Mouse (Mus musculus) liver, adult (tissue): ENCODE data around the gene Gm20388.

ENCODE experiments used
- GATA4 ChIP-seq: IDR thresholded peaks from 2 replicates; pipeline ENCODE4 v1.6.1; 2014; ENCODE audit warnings: mild to moderate bottlenecking, low read length; ENCODE audit not compliant: insufficient replicate concordance

Gene Gm20388

DNA sequence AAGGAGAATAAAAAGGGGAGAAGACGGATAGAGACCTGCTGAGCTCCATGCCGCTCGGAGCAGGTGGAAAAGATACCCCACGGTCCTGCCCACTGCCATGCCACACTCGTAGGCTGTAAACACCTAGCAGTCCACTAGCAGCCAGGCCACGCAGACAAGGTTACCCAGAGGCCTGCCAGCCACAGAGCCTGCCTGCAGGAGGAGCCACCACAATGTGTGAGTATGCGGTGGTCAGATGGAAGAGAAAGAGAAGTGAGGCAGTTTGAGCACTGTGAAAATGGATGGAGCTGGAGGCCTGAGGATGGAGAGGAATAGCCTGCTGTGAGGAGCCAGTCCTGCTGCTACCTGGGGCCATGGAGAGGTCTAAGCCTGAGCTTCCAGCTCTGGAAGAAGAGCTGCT, 4173.0 kb downstream of the Gm20388 start:
- no peak for TF ChIP-seq GATA4

DNA sequence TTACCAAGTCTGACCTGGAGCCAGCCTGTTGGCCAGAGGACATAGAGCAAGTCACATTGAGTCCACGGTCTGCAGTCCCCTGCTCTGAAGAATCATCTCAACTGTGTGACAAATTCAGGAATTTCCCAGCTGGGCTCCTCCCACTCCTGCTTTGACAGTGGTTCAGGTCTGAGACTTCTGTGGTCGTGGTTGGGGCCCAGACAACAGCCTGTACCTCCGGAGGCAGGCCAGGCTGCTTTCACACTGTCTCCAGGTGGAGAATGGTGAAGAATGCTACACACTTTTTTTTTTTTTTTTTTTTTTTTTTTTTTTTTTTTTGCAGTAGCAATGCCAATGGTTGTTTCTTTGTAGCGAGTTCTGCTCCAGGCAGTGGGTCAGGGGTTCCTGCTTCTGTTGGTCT, 4175.0 kb downstream of the Gm20388 start:
- no peak for TF ChIP-seq GATA4

DNA sequence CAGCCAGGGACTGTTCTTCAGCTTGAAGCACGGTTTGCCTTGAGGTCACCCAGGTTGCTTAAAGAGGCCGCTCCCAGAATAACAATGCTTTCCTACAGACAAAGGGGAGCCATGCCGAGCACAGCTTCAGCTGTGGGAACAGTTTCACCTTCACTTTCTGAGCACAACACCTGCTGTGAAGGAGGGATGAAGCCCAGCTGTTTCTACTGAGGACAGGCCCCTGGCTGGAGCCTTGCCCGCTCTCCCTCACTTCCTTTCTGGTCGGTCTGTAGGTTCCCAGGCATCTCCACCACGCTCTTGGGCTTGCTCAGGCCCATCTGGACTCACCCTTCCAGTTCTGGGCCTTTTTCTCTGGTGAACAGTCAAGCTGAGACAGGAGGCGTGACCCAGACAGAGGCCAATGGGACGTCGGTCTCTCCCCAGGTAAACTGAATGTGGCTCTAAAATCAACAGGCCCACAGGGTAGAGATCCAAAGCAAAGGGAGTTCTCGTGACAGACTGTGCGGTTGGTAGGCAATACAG, 4177.5 kb downstream of the Gm20388 start:
- no peak for TF ChIP-seq GATA4

DNA sequence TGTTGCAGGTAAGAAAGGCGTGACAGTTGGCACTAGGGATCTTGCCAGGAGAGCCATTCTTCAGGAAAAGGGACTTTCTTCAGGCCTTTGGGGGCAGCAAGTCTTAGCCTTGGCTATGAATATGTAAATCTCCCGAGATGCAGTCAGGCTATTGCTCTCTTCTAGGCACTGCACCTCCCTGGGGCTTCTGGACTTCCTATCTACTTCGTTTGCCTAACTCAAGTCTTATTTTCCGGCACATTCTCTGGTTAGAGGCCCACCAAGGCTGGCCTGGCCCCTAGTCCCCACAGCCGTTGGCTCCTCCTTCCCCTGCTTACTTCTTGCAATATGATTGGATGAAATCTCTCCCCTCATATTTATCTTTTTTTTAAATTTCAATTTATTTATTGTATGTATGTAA, 4178.4 kb downstream of the Gm20388 start:
- TF ChIP-seq GATA4 = no peak

DNA sequence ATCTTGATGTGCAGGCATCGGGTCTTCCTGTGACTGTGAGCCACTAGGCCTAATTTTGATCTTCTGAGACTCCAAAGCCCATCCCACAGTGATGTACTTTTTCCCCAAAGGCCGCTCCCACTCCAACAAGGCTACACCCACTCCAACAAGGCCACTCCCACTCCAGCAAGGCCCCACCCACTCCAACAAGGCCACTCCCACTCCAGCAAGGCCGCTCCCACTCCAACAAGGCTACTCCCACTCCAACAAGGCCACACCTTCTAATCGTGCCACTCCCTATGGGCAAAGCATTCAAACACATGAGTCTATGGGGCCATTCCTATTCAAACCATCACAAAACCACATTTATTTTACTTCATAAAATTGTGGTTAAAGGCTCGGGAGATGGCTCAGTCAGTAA, 4179.8 kb downstream of the Gm20388 start:
- no peak for TF ChIP-seq GATA4

DNA sequence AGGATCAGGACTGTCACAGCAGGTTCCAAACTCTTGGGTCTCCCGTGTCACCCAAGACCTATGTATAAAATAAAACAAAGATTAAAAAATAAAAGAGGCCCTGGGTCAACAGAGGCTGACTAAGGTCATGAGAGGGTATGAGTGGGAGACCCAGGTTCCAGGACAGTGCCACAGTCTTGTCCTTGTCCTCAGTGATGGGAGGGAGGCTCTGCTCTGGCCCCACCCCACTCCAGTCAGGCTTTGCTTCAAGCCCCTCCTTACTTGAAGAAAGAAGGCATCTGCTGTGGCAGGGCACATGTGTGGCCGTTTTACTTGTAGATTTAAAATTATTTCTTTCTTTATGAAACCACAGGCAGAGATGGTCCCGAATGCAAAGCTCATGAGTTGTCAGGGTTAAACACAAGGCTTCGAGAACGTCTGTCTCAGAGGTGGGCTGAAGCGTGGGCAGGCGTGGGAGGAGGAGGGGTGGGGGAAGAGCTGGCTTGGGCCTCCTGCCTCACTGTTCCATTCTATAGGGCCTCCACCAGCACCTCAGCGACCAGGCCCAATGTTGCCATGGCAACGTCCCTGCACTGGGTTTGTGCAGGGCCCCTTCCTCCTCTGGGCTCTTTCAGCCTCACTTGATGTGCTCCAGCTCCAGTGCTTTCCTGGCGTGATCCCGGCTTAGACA, 4188.4 kb downstream of the Gm20388 start:
- TF ChIP-seq GATA4 = no peak

DNA sequence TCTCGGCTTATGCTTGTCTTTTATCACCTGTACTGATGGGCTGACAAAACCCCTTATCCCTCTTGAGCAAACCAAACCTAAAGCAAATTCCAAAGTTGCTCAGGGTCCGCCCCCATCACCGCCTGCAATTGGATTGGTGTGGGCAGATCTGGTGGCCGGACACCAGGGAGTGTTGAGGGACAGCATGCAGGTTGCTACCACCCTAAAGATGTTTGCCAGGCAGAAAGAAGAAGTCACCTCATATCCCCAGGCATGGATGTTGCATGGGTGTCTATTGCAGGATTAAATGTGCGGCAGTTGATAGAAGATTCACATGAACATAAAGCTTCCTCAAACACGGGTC, 4189.0 kb downstream of the Gm20388 start:
- no peak for TF ChIP-seq GATA4

DNA sequence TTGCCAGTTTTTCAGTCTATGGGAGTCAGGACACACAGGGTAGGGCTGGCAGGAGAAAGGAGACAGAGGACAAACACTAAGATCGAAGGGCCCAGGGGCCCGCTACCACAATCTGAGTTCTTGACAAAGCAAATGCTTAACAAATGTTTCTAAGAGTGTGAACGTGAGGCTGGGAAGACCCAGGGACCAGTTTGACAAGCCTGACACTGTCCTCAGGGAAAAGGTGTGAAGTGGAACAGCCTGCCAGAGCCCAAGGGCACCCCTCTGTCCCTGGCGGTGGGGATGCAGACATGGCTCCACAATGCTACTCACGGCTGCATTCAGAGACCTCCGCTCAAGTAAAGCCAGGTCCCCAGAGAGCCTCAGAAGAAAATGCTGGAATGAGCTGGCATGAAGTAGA, 4195.2 kb downstream of the Gm20388 start:
- no peak for TF ChIP-seq GATA4

DNA sequence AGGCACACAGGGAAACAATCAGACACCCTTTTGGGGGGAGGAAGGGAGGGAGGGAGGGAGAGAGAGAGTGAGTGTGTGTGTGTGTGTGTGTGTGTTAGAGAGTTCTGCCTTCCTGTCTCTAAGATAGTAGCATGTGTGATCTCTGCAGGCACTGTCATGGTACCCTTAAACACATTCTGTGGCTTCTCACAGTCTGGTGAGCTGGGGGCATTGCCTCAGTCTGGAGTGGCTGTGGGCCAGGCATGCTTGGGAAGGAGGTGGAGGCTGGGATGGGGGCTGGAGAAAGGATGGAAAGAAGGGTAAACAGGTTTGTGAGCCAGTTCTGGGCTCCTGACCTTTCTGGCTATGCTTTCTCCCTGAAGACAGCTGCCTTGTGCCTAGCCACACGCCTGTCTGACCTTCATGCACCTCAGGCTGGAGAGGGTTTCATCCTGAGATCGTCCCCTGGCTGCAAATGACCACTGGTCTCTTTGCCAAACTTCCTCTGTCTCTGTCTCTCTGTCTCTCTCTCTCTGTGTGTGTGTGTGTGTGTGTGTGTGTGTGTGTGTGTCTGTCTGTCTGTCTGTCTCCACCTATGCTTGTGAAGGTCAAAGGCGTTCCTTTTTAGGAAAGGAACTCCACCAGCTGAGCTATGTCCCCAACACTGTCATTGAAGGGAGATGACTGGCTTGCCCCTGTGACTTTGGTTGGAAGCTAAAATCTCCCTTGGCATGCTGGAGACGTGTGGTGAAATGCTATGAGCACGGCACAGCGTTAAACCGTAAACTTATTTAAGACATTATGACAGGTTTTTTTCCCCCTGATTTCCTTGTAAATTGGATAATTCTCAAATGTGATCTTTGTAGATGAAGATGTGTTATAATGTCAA, 4195.9 kb downstream of the Gm20388 start:
- no peak for TF ChIP-seq GATA4

DNA sequence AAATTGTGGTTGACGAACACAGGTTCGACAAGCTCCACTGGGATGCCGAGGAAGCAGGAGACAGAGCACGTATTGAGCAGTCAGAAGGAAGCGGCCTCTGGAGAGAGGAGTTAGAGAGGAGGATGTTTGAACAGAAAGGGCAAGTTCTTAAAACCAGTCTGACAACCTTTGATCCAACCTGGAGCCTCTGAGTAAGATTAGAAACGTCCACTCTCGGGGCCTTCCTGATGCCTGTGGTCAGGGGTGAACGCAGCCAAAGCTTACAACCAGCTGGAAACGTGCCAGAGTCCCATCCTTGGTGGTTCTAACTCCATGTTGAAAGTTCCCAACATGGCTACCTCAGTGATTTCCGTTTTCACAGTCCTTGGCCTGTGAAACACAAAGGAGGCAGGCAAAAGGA, 4202.5 kb downstream of the Gm20388 start:
- no peak for TF ChIP-seq GATA4

DNA sequence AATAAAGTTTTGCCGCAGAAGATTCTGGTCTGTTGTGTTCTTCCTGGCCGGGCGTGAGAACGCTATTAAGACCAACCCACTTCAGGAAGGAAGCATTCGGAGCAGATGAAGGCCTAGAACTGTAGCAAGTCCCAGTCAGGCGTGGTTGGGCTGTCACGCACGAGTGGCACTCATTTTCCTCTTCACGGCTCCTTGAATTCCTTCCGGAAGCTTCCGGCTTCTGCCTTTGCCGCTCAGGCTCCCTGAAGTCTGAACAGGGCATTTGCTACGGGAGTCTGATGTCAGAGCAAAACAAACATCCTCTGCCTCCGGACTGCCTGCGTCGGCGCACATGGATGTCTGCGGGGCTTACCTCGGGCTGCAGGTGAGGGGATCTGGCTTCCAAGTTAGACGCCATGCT, 4214.6 kb downstream of the Gm20388 start:
- TF ChIP-seq GATA4 = no peak

DNA sequence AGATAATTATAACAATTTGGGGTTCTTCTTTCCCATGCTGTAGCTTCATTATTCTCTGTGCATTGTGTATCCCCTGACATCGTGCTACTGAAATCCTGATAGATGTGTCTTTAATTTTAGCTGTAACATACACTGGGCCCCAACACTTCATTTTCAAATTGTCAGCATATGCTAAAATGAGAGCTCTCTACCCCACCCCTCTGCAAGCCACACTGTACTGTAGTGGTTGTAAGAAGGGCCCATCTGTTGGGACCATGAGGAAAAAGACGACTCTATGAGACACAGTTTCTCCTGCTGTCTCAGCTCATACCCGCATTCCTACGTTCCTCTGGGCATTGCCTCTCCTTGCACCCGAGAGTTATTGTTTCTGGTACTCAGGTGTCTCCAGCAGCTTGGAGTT, 4226.6 kb downstream of the Gm20388 start:
- no peak for TF ChIP-seq GATA4

DNA sequence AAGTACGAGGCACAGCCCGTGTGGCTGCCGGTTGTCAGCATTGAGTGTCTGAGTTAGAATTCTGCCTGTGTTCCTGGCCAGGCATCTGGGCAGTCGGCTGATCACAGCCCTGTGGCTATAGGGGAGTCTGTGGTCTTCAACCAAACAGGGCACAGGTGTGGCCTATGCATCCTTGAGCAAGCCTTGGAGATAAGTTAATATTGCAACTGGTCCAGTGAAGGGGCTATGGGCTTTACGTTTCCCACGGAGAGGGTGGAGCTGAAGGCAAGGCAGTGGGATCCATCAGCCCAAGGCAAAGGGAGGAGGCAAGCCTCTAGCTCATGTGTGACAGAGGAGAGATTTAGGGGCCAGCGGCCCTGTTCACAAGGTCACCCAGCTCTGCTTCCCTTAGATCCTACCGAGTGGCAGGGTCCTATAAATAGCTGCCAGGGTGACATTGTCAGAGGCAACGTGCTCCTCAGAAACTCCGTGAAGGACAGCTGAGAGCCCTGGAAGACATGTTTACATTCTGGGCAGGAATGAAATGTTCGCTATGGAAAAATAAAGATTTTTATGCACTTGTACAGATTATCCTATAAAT, 4229.7 kb downstream of the Gm20388 start:
- TF ChIP-seq GATA4 = no peak

DNA sequence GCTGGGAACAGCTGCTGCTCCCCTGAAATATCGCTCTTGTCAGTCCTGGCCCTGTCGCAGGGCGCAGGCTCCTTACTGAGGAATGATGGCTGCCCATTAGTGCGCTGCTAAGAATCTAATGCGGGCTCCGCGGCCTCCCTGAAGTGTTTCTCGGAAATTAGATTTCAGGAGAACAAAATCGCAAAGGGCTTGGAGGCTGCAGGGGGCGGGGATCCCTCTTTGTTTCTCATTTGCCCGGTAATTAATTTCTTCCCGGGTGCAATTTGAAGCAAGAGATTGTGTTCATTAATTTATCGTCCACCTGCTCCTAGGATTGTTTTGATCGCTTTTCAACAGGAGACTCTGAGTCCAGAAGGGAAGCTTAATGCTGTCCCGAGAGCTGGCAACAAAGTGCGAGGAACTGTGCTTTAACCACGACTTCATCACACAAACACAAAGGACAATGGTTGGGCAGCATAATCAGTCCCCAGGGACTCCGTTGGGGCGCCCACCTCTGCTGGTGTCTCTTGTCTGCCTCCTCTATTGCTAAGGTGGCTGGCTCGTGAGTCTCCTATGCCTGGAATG, 4230.3 kb downstream of the Gm20388 start:
- no peak for TF ChIP-seq GATA4

DNA sequence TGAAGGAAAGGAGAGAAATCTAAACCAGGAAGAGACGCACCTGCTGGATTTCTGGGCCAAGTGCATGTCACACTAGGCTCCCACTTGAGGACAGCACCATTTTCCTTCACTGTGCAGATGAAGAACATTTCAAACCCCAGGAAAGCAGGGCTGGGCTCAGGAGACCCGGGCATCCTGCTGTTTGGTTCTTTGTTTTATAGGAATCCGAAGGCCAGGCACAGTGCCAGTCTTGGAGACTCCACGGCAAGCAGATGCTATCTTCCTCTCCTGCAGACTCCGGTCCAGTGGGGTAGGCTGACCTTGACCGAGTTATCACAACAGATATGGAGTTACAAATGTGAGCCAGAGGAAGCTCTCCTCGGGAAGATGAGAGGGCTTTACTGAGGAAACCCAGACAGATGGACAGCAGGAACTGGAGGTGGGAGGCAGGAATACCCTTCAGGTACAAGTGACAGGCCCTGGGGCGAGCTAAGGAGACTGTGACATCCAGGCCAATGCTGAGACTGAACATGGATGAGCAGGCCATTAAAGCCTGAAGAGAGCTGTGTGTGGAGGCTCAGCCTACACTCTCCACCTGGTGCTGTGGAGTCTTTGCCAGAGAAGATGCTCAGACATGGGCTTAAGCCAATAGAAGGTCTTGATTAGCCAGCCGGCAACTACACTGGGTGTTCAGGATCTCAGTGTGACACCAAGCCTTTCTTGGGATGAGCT, 4231.2 kb downstream of the Gm20388 start:
- no peak for TF ChIP-seq GATA4
